Mouse (Mus musculus) C2C12 (cell line): ENCODE results near the gene Pdpk1.

Source experiments
- CTCF ChIP-seq: IDR thresholded peaks from one replicate; pipeline ENCODE4 v1.5.1; 2011; ENCODE audit not compliant: control insufficient read depth, insufficient read depth, insufficient read length
- FOSL1 ChIP-seq: IDR thresholded peaks from one replicate; pipeline ENCODE4 v1.8.0; 2011; ENCODE audit warnings: mild to moderate bottlenecking, low read length; ENCODE audit not compliant: poor library complexity, insufficient read depth, severe bottlenecking
- MYOD1 ChIP-seq: IDR thresholded peaks from one replicate; pipeline ENCODE4 v1.6.1; 2011; ENCODE audit warnings: low read depth; ENCODE audit not compliant: control insufficient read depth, insufficient read length
- MYOG ChIP-seq: IDR thresholded peaks from one replicate; pipeline ENCODE4 v1.6.1; 2011; ENCODE audit not compliant: control insufficient read depth, insufficient read length; ENCODE audit errors: extremely low read depth
- USF1 ChIP-seq: IDR thresholded peaks from one replicate; pipeline ENCODE4 v1.6.1; 2011; ENCODE audit warnings: low read depth, mild to moderate bottlenecking, control low read depth, moderate library complexity

GRCm38 (mm10) chr17:24044482-24044881 lies 106.2 kb downstream of the Pdpk1 start:
- TF ChIP-seq USF1, result no peak
- TF ChIP-seq MYOD1, result no peak
- TF ChIP-seq CTCF, result no peak
- TF ChIP-seq FOSL1, result no peak
- TF ChIP-seq MYOG, result no peak
